Mouse (Mus musculus): Measurements from ENCODE around the gene Hnf4a.

GRCm38 (mm10) chr2:163463251-163463769 is 43.3 kb upstream of the Hnf4a start:
- TF ChIP-seq FLI1 (IDR thresholded peaks at IDR 0.05; ENCODE audit: low read length) = no peak
- TF ChIP-seq GATA1 (IDR thresholded peaks at IDR 0.05; ENCODE audit: borderline replicate concordance, low read length) = no peak

All from megakaryocyte, embryonic 14.5 days (primary cell).